Mouse (Mus musculus) thymus, adult 2 months (tissue): Measurements from ENCODE around the gene Robo1.

Experiments used
- CTCF ChIP-seq: fragments of 200-500 bp; IDR thresholded peaks from 2 replicates; pipeline ENCODE4 v1.5.1; 2012; ENCODE audit warnings: mild to moderate bottlenecking, control low read depth, low read length, moderate library complexity, borderline replicate concordance; ENCODE audit not compliant: control insufficient read depth, poor library complexity, insufficient read depth; ENCODE audit errors: extremely low read depth
- POLR2A ChIP-seq: fragments of 200-500 bp; IDR thresholded peaks from 2 replicates; pipeline ENCODE4 v1.6.1; 2012; ENCODE audit warnings: mild to moderate bottlenecking, low read length, control low read depth, moderate library complexity; ENCODE audit not compliant: control insufficient read depth, poor library complexity, insufficient read depth; ENCODE audit errors: extremely low read depth

- no peak for TF ChIP-seq CTCF
- no peak for TF ChIP-seq POLR2A
Measured at GRCm38 (mm10) chr16:72721713-72722481, 413.8 kb downstream of the Robo1 start.
